Mouse (Mus musculus) hindbrain, postnatal 0 days (tissue): ENCODE results near the gene 4930522L14Rik. TPM values are rescaled to one million over a fixed set of nuclear protein-coding genes. Genes with fewer than 3 reads are reported as not detected.
"Not testable (repeated sequence)": the region's sequence is repeated elsewhere in the genome, so short reads cannot be mapped to it uniquely, and the experiment has no call there.

ENCODE experiments used
- ATAC-seq: fragments of 200-750 bp; cut with Nextera tagmentation; 2 replicates; pipeline ENCODE4 v1.8.0; 2017; ENCODE audit warnings: mild to moderate bottlenecking, moderate TSS enrichment, moderate library complexity
- DNase-seq: peaks from one replicate; pipeline ENCODE4 v3.0.0-alpha.2; 2015; ENCODE audit warnings: low spot score
- H3K27ac ChIP-seq: fragments of 300-500 bp; sonication (generic); 2 replicates; pipeline ENCODE4 v1.5.1; 2014; ENCODE audit warnings: mild to moderate bottlenecking
- H3K27me3 ChIP-seq: fragments of 300-500 bp; sonication (generic); 2 replicates; pipeline ENCODE4 v1.6.1; 2014; ENCODE audit warnings: low read length, mixed read lengths; ENCODE audit not compliant: insufficient read depth
- H3K36me3 ChIP-seq: fragments of 300-500 bp; sonication (generic); 2 replicates; pipeline ENCODE4 v1.6.1; 2014; ENCODE audit warnings: low read length, mixed read lengths; ENCODE audit not compliant: insufficient read depth
- H3K4me1 ChIP-seq: fragments of 300-500 bp; sonication (generic); 2 replicates; pipeline ENCODE4 v1.6.1; 2014; ENCODE audit warnings: antibody characterized with exemption, low read length, mixed read lengths; ENCODE audit not compliant: insufficient read depth
- H3K4me2 ChIP-seq: fragments of 300-500 bp; sonication (generic); 2 replicates; pipeline ENCODE4 v1.6.1; 2014; ENCODE audit warnings: low read depth, mild to moderate bottlenecking, low read length, moderate library complexity, mixed read lengths
- H3K4me3 ChIP-seq: fragments of 300-500 bp; sonication (generic); 2 replicates; pipeline ENCODE4 v1.5.1; 2014; ENCODE audit warnings: low read length
- H3K9ac ChIP-seq: fragments of 300-500 bp; sonication (generic); replicated peaks from 2 replicates; pipeline ENCODE4 v1.6.1; 2014; ENCODE audit warnings: mild to moderate bottlenecking, low read length, moderate library complexity, mixed read lengths
- H3K9me3 ChIP-seq: fragments of 300-500 bp; sonication (generic); 2 replicates; pipeline ENCODE4 v1.6.1; 2016; ENCODE audit warnings: low read length, mixed read lengths
- CTCF ChIP-seq: IDR thresholded peaks from 2 replicates; pipeline ENCODE4 v1.5.1; 2016; ENCODE audit warnings: antibody characterized with exemption, control low read depth, low read depth
- WGBS: fragments of 180-500 bp; shearing (Covaris S2); extraction: QIAGEN DNeasy Blood & Tissue Kit; methylation state at CpG from one replicate; pipeline ENCODE4 v1.1.7; 2014; 5-methylcytosine and 5-hydroxymethylcytosine counted together
- polyA plus RNA-seq: library from polyadenylated mRNA; unstranded; fragments of >200 nt; fragmentation: Nextera tagmentation; extraction: Ambion mirVana; gene quantifications from 2 replicates; pipeline ENCODE4 v1.2.1, GENCODE M21; 2015
- total RNA-seq: library from RNA; depleted of rRNA; stranded (reverse); fragments of >200 nt; gene quantifications from 2 replicates; pipeline ENCODE4 v1.2.3, GENCODE M21; 2014; rRNA removed

Gene 4930522L14Rik
- total and polyA plus RNA-seq, 2 experiments from 2014 or later: 2.0 to 3.2 TPM

- peak; percentile 16; the same call in 1 of the 2 replicates for ATAC-seq
- not testable (repeated sequence) for H3K9me3 ChIP-seq, DNase-seq, H3K9ac ChIP-seq, H3K36me3 ChIP-seq, H3K4me1 ChIP-seq, H3K27me3 ChIP-seq
- Histone ChIP-seq H3K4me2 (peak overlapping the region; percentile 57), H3K27ac (peak overlapping the region; percentile 45), H3K4me3 (peak overlapping the region; percentile 42)
- WGBS: 61% methylated on average over 5 of the region's 5 CpGs
- 0 out of 2 replicates have a peak, but pooled peaks have one; percentile 11 for TF ChIP-seq CTCF
These were observed 60.3 kb downstream of the 4930522L14Rik start for GRCm38 (mm10) chr5:109691205-109691965.

- not testable (repeated sequence) for H3K9me3 ChIP-seq, H3K27me3 ChIP-seq, H3K4me1 ChIP-seq, H3K36me3 ChIP-seq
- Histone ChIP-seq H3K27ac (peak within 1 kb of the TSS; percentile 45), H3K4me3 (peak within 1 kb of the TSS; percentile 42), H3K9ac (peak within 1 kb of the TSS; percentile 4; the same call in 1 of the 2 replicates), H3K4me2 (peak within 1 kb of the TSS; percentile 57)
- under 1% methylated on average over 26 of the region's 26 CpGs for WGBS
- DNase-seq (peak; percentile 89), ATAC-seq (peak; percentile 99)
These were observed 61.0 kb downstream of the 4930522L14Rik start, which contains the start of gene 5430403G16Rik for GRCm38 (mm10) chr5:109690537-109691201. TSS of gene 5430403G16Rik (minus strand) at chr5:109691041.

Other genes with a start within 250 kb of the 4930522L14Rik start
- 30.3 and 37.7 TPM in 2 replicates for gene Crlf2, start 192.9 kb downstream of the 4930522L14Rik start, total RNA-seq
- gene Crlf2, start 192.9 kb downstream of the 4930522L14Rik start, polyA plus RNA-seq: 28.6 and 29.0 TPM in 2 replicates
- 0.43 and 0.68 TPM in 2 replicates for gene 5430403G16Rik, start 60.8 kb downstream of the 4930522L14Rik start, total RNA-seq
- 0.90 and 1.0 TPM in 2 replicates for gene 5430403G16Rik, start 60.8 kb downstream of the 4930522L14Rik start, polyA plus RNA-seq
- 3.6 and 5.2 TPM in 2 replicates for gene Gm15446, start 171.5 kb upstream of the 4930522L14Rik start, total RNA-seq
- gene Gm15446, start 171.5 kb upstream of the 4930522L14Rik start, polyA plus RNA-seq: 0.38 and 0.59 TPM in 2 replicates
- 11.6 and 11.7 TPM in 2 replicates for gene Zfp932, start 244.6 kb upstream of the 4930522L14Rik start, total RNA-seq
- 19.0 and 19.9 TPM in 2 replicates for gene Zfp932, start 244.6 kb upstream of the 4930522L14Rik start, polyA plus RNA-seq